Mouse (Mus musculus) lung, embryonic 14.5 days (tissue): ENCODE data around the gene Cxcl14. TPM values are rescaled to one million over a fixed set of nuclear protein-coding genes. Genes with fewer than 3 reads are reported as not detected.

ENCODE experiments used
- ATAC-seq: fragments of 200-750 bp; cut with Nextera tagmentation; 2 replicates; pipeline ENCODE4 v1.8.0; 2017; ENCODE audit warnings: mild to moderate bottlenecking, moderate TSS enrichment, moderate library complexity; ENCODE audit not compliant: insufficient read depth
- DNase-seq: peaks from one replicate; pipeline ENCODE4 v3.0.0-alpha.2; 2015
- H3K27ac ChIP-seq: fragments of 300-500 bp; sonication (generic); 2 replicates; pipeline ENCODE4 v1.5.1; 2014; ENCODE audit warnings: low read depth, mild to moderate bottlenecking, moderate library complexity
- H3K27me3 ChIP-seq: fragments of 300-500 bp; sonication (generic); 2 replicates; pipeline ENCODE4 v1.6.1; 2014; ENCODE audit warnings: low read length, control low read depth; ENCODE audit not compliant: insufficient read depth
- H3K36me3 ChIP-seq: fragments of 300-500 bp; sonication (generic); 2 replicates; pipeline ENCODE4 v1.6.1; 2014; ENCODE audit warnings: control low read depth; ENCODE audit not compliant: insufficient read depth
- H3K4me1 ChIP-seq: fragments of 300-500 bp; sonication (generic); 2 replicates; pipeline ENCODE4 v1.6.1; 2014; ENCODE audit warnings: antibody characterized with exemption, control low read depth; ENCODE audit not compliant: insufficient read depth
- H3K4me2 ChIP-seq: fragments of 300-500 bp; sonication (generic); 2 replicates; pipeline ENCODE4 v1.6.1; 2014; ENCODE audit warnings: mild to moderate bottlenecking
- H3K4me3 ChIP-seq: fragments of 300-500 bp; sonication (generic); 2 replicates; pipeline ENCODE4 v1.5.1; 2014; ENCODE audit warnings: low read depth, low read length
- H3K9ac ChIP-seq: fragments of 300-500 bp; sonication (generic); 2 replicates; pipeline ENCODE4 v1.6.1; 2014
- H3K9me3 ChIP-seq: fragments of 300-500 bp; sonication (generic); 2 replicates; pipeline ENCODE4 v1.6.1; 2016; ENCODE audit warnings: low read depth, low read length, control low read depth
- CTCF ChIP-seq: IDR thresholded peaks from 2 replicates; pipeline ENCODE4 v1.5.1; 2016; ENCODE audit warnings: antibody characterized with exemption, low read depth
- WGBS: fragments of 180-500 bp; shearing (Covaris S2); extraction: QIAGEN DNeasy Blood & Tissue Kit; methylation state at CpG from one replicate; pipeline ENCODE4 v1.1.7; 2014; 5-methylcytosine and 5-hydroxymethylcytosine counted together
- polyA plus RNA-seq: library from polyadenylated mRNA; unstranded; fragments of >200 nt; fragmentation: Nextera tagmentation; extraction: Ambion mirVana; gene quantifications from 2 replicates; pipeline ENCODE4 v1.2.1, GENCODE M21; 2014

Gene Cxcl14
- polyA plus RNA-seq, 1 experiment from 2014 or later = 9.8 TPM

DNA sequence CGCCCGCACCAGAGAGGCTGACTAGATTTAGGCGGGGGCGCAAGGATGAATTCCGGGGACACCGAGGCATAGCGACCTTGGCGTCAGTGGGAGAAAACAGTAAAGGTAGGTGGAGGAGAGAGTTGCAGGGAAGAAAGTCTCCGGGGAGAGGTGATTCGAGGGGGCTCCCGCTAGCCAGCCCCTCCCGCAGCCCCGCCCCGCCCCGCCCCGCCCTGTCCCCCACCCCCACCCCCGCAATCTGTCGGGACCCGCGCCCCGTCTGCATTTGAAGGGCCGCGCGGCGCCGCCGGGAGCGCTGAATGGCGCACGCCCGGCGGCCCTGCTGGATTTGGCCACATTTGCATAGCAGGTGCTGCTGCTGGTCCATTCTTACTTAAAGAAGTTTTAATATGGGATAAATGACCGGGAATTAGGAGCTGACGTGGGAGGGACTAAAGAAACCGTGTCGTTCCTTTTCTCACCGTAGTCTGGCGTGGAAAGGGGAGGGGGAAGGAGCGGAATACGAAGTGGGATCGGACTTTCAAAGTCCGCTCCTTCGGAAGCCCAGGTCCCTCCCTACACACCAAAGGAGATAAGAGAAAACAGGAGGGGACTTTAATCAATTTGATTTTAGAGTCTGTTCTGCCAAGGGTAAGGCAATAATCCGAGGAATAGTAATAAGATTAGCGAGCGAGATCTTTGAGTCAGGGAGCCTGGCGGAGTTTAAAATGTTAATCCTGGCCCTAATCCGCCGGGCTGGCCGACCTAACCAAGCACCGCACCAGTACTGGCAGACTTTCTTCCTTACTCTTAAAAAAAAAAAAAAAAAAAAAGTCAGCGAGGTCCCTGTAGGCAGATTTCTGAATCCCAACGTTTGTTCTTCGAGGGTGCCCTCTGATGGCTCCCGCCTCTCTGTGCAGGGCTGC is 37.1 kb downstream of the Cxcl14 start:
- Histone ChIP-seq H3K27ac (no peak overlapping the region), H3K27me3 (peaks cover 84% of the 10 kb centered on the region), H3K9ac (no peak overlapping the region), H3K9me3 (no peaks in the 10 kb centered on the region), H3K4me2 (peak overlapping the region; percentile 41), H3K4me1 (no peaks in the 10 kb centered on the region), H3K36me3 (no peaks in the 10 kb centered on the region), H3K4me3 (peak overlapping the region; percentile 17; the same call in 1 of the 2 replicates)
- DNase-seq (no peak), ATAC-seq (no peak)
- under 1% methylated on average over 55 of the region's 55 CpGs for WGBS
- TF ChIP-seq CTCF = 0 out of 2 replicates have a peak, but pooled peaks have one; percentile 10

DNA sequence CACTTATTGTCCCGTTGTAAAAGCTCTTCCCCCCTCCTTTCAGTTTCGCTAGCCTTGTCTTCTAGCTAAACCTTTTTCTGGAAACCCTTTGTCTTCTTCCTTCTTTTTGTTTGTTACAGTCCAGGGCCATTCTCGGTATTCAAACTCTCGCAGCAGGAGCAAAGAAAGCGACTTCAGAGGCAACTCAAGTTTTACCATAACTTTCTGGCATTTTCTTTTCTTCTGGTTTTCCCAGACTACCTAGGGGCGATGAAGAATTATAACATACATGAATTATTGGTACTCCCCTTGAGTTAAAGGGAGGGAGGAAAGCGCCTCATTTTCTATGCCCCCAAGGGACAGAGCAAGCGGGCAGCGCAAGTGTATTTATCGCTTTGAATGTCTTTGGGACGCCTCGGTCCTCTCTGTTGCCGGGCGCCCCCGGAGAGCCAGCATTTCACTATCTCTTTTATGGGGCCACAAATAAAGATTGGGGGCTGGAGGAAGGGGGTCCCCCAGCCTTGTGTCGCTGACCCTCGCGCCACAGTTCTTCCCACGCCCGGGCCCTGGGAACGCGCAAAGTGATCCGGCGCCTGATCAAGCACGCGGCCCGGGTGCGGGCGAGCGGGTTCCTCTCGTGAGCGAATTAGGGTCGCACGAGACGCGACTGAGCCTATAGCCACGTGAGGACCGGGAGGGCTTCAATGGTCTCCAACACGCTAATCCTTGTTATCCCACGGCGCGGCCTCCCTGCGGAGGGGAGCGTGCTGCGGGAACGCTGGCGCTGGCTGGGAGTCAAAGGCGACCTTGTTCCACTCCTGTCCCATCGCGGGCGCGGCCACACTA is 37.9 kb downstream of the Cxcl14 start:
- no peak for DNase-seq
- no peak for ATAC-seq
- H3K27me3 ChIP-seq = peaks cover 92% of the 10 kb centered on the region
- H3K4me3 ChIP-seq = peak overlapping the region; percentile 17; the same call in 1 of the 2 replicates
- H3K4me2 ChIP-seq = peak overlapping the region; percentile 41
- H3K4me1 ChIP-seq = no peaks in the 10 kb centered on the region
- H3K9ac ChIP-seq = no peak overlapping the region
- no peaks in the 10 kb centered on the region for H3K36me3 ChIP-seq
- no peaks in the 10 kb centered on the region for H3K9me3 ChIP-seq
- no peak overlapping the region for H3K27ac ChIP-seq
- no peak for TF ChIP-seq CTCF
- 1% methylated on average over 52 of the region's 52 CpGs for WGBS

DNA sequence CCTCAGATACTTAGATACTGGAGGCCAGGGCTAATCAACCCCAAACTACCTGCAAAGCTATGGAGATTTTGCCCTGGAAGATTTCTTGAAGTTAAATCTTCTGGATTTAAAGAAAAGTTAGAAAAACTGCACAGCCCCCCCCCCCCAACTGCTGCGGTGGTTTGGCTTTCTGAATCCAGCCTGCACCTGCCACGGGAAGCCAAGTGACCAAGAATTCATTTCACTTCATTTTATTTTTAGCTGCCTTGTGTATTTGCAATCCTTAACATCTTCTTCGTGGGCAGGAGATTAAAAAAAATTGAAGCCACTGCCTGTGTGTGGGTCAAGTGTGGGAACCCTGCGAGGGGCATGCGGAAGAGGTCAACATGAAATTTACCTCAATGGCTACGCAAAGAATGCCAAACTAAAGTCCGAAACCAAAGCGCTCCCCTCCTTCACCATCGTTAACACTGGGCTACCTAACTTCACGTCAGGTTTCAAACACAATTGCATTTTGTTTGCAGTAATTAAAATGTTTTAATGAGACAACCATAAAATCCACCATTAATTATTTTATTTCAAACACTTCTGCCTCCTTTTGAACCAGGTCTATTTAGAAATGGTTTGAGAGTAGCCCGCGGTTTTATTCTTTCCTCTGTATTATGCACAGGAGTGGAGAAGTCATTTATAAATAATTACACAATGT is 38.7 kb downstream of the Cxcl14 start:
- 5% methylated on average over 12 of the region's 12 CpGs for WGBS

DNA sequence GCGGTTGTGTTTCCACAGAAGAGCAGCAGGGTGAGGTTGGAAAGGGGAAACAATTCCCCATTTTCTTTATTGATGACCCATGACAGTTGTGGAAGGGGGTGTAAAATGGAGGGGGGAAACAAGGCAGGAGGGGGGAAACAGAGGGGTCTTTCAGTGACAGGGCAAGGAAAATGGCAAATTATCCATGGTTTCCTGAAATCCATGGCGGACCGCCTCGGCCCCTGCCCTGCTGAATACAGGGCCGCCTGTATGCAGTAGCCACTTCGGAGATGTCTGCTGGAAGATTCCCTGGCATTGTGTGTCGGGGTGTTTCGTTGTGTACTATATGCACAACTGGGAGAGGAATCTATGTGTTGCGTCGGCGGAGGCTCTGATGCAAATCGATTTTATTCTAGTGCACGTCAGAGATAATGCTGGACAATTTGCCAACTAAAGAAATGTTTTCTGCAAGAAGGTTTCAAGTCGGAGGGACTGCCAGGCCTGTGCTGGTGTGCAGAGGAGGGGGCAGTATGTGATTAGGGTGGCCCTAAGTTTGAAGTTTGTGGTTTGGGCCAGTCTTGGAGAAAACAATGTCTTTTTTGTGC is 39.5 kb downstream of the Cxcl14 start:
- TF ChIP-seq CTCF = no peak
- Histone ChIP-seq H3K4me3 (no peak overlapping the region), H3K4me1 (no peaks in the 10 kb centered on the region), H3K4me2 (no peak overlapping the region), H3K36me3 (no peaks in the 10 kb centered on the region), H3K27me3 (peaks cover 99% of the 10 kb centered on the region), H3K9me3 (no peaks in the 10 kb centered on the region), H3K27ac (no peak overlapping the region), H3K9ac (no peak overlapping the region)
- WGBS = 12% methylated on average over 14 of the region's 14 CpGs
- DNase-seq (no peak), ATAC-seq (no peak)

More for the DNA sequence above, 38.7 kb downstream of the Cxcl14 start:
- Histone ChIP-seq H3K27ac (no peak overlapping the region), H3K36me3 (no peaks in the 10 kb centered on the region), H3K4me1 (no peaks in the 10 kb centered on the region), H3K27me3 (peaks cover 99% of the 10 kb centered on the region), H3K4me3 (no peak overlapping the region), H3K9me3 (no peaks in the 10 kb centered on the region), H3K4me2 (no peak overlapping the region), H3K9ac (no peak overlapping the region)
- ATAC-seq (no peak), DNase-seq (no peak)
- TF ChIP-seq CTCF = no peak

DNA sequence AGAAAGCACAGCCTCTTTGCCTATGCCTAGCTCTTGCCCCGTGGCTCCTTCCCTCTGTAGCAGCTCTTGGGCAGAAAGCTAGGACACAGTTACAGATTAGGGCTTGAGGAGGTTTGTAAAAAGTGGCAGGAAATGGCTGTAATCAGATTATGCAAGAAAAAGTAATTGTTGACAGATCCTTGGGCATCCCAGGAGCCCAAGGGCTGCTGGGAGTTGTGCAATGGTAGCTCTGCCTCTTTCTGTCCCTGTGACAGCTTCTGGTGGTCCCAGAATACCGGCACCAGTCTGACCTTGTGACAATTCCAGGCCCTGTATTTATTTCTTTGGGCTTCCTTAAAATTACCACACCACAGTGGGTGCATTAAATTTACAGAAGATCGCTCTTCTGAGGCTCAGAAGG is 43.0 kb downstream of the Cxcl14 start:
- no peak overlapping the region for H3K4me3 ChIP-seq
- H3K27ac ChIP-seq = no peak overlapping the region
- no peak for TF ChIP-seq CTCF
- no peaks in the 10 kb centered on the region for H3K36me3 ChIP-seq
- H3K4me2 ChIP-seq = no peak overlapping the region
- peaks cover 100% of the 10 kb centered on the region for H3K27me3 ChIP-seq
- ATAC-seq (no peak), DNase-seq (no peak)
- WGBS = 16% methylated on average over 3 of the region's 3 CpGs
- H3K9me3 ChIP-seq = no peaks in the 10 kb centered on the region
- H3K4me1 ChIP-seq = no peaks in the 10 kb centered on the region
- no peak overlapping the region for H3K9ac ChIP-seq

DNA sequence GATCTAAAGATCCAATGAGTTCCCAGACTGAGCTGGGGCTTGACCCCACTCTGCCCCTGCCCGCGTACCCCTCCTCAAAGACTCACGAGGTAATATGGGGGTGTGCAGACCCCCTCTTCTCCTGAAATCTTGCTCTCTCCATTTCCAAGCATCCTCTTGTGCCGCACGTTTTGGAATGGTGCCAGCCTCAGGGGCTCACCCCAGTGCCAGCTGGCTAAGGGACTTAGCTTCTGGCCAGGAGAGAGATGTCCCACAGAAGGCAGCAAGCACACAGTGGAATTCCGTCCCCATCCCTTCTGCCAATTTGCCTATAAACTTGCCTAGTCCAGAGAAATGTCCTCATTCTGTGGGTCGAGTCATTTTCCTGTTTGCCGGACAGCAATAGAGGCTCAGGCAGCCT is 43.6 kb downstream of the Cxcl14 start:
- no peak overlapping the region for H3K9ac ChIP-seq
- TF ChIP-seq CTCF = no peak
- ATAC-seq = no peak
- 8% methylated on average over 8 of the region's 8 CpGs for WGBS
- DNase-seq = no peak
- no peaks in the 10 kb centered on the region for H3K4me1 ChIP-seq
- H3K4me2 ChIP-seq = no peak overlapping the region; the same call in 1 of the 2 replicates
- H3K27me3 ChIP-seq = peaks cover 100% of the 10 kb centered on the region
- H3K27ac ChIP-seq = no peak overlapping the region
- H3K9me3 ChIP-seq = no peaks in the 10 kb centered on the region
- peak overlapping the region; percentile 31; the same call in 1 of the 2 replicates for H3K4me3 ChIP-seq
- no peaks in the 10 kb centered on the region for H3K36me3 ChIP-seq
